Mouse (Mus musculus): Measurements from ENCODE around the gene Igf1.

DNA sequence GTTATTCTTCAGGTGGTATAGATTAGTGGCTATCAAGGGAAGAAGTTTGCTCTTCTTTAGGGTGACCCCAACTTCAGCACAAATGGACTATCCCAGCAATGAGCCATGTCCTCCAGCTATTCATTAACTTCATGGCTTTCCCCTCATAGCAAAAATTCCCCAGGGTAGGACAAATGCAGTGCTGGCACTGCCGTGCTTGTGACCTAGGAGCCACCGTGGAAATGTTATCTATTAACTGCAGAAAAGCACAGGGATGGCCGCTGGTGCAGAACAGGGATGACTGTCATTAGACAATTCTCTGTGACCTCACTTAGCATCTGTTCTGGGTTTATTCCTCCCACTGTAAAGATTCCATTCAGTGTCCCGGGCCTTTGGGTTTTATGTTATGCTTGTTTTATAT is 10.2 kb upstream of the Igf1 start:
- no peak for TF ChIP-seq CTCF (IDR thresholded peaks at IDR 0.05; ENCODE audit: low read depth, low read length)
- no peak for TF ChIP-seq POLR2A (IDR thresholded peaks at IDR 0.05; ENCODE audit: extremely low read depth, insufficient read depth, low read length)
